Mouse (Mus musculus) spleen, adult 2 months (tissue): ENCODE results near the gene Rrnad1.

ENCODE experiments used
- CTCF ChIP-seq: fragments of 200-500 bp; IDR thresholded peaks from 2 replicates; pipeline ENCODE4 v1.5.1; 2011; ENCODE audit warnings: mild to moderate bottlenecking, inconsistent platforms; ENCODE audit not compliant: insufficient read depth, insufficient read length, insufficient replicate concordance; ENCODE audit errors: extremely low read depth
- POLR2A ChIP-seq: fragments of 200-500 bp; IDR thresholded peaks from 2 replicates; pipeline ENCODE4 v1.6.1; 2011; ENCODE audit warnings: low read depth, low read length, inconsistent platforms

GRCm38 (mm10) chr3:87920270-87920943 is 10.1 kb downstream of the Rrnad1 start:
- TF ChIP-seq POLR2A (no peak), CTCF (no peak)
